Mouse (Mus musculus): ENCODE results near the gene Pla2g15. TPM values are rescaled to one million over a fixed set of nuclear protein-coding genes. Genes with fewer than 3 reads are reported as not detected.

Pla2g15 gene
- polyA plus RNA-seq, 2 experiments = 2.5 to 2.8 TPM

DNA sequence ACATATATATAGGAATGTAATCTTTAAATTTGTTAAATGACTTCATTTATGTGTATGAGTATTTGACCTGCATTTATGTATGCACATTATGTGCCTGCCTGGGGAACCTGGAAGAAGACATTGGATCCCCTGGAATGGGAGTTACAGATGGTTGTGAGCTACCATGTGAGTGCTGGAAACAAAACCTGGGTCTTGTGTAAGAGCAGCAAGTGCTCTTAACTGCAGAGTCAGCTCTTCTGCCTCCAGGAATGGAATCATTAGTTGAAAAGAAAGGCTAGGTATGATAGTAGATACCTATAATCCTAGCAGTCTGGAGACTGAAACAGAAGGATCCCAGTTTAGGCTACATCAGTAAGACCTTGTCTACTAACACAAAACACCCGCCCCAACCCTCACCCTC is 24.1 kb upstream of the Pla2g15 start:
- TF ChIP-seq EP300 (IDR thresholded peaks at IDR 0.05; ENCODE audit: low read depth) (no peak), CTCF (IDR thresholded peaks at IDR 0.05; ENCODE audit: low read depth) (no peak)
- Histone ChIP-seq H3K36me3 (replicated peaks; ENCODE audit: control insufficient read depth, insufficient read depth, low read depth) (peaks cover 28% of the 10 kb centered on the region; the same call in 1 of the 2 replicates), H3K9ac (replicated peaks) (no peak overlapping the region), H3K27me3 (ENCODE audit: control insufficient read depth, insufficient read depth, low read length) (no peaks in the 10 kb centered on the region), H3K9me3 (ENCODE audit: control insufficient read depth, low read length) (no peaks in the 10 kb centered on the region), H3K27ac (no peak overlapping the region), H3K4me3 (ENCODE audit: insufficient read depth in 1 of 2, low read depth in 2 of 2, low read length in 2 of 2) (no peak overlapping the region), H3K4me1 (replicated peaks; ENCODE audit: control insufficient read depth in 2 of 2, insufficient read depth in 2 of 2, low read length in 1 of 2) (no peaks in the 10 kb centered on the region), H3K4me2 (ENCODE audit: low read depth) (no peak overlapping the region)
- DNase-seq (ENCODE audit: low read depth in 3 of 3, low spot score in 3 of 3) = no peak
- 84% methylated on average over 1 of the region's 1 CpGs for WGBS (ENCODE audit: insufficient replicate concordance)
- ATAC-seq (ENCODE audit: insufficient read depth) = no peak

DNA sequence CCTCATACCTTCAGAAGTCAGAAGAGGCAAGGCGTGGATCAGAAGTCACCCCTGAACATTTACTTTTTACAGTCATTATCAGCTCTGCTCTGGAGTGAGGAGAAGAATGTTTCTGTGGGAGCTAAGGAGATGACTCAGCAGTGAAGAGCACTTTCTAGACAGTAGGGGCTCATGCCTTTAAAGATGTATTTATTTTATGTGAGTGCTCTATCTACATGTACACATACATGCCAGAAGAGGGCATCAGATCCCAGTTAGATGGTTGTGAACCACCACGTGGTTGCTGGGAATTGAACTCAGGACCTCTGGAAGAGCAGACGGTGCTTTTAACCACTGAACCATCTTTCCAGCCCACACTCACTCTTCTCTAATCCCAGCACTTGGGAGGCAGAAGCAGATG is 23.1 kb upstream of the Pla2g15 start:
- H3K27me3 ChIP-seq (ENCODE audit: control insufficient read depth, insufficient read depth, low read length) = no peaks in the 10 kb centered on the region
- no peak for DNase-seq (ENCODE audit: low read depth in 3 of 3, low spot score in 3 of 3)
- TF ChIP-seq EP300 (IDR thresholded peaks at IDR 0.05; ENCODE audit: low read depth) = no peak
- TF ChIP-seq CTCF (IDR thresholded peaks at IDR 0.05; ENCODE audit: low read depth) = peak; percentile 19; the same call in 1 of the 2 replicates
- no peak overlapping the region for H3K27ac ChIP-seq
- WGBS (ENCODE audit: insufficient replicate concordance) = 51% methylated on average over 3 of the region's 3 CpGs
- H3K9me3 ChIP-seq (ENCODE audit: control insufficient read depth, low read length) = no peaks in the 10 kb centered on the region
- peaks cover 28% of the 10 kb centered on the region; the same call in 1 of the 2 replicates for H3K36me3 ChIP-seq (replicated peaks; ENCODE audit: control insufficient read depth, insufficient read depth, low read depth)
- H3K9ac ChIP-seq (replicated peaks) = no peak overlapping the region
- H3K4me3 ChIP-seq (ENCODE audit: insufficient read depth in 1 of 2, low read depth in 2 of 2, low read length in 2 of 2) = no peak overlapping the region
- H3K4me2 ChIP-seq (ENCODE audit: low read depth) = no peak overlapping the region
- no peaks in the 10 kb centered on the region; a peak in 1 of 4 replicates for H3K4me1 ChIP-seq (replicated peaks; ENCODE audit: control insufficient read depth in 2 of 2, insufficient read depth in 2 of 2, low read length in 1 of 2)
- peak; percentile 15; the same call in 1 of the 2 replicates for ATAC-seq (ENCODE audit: insufficient read depth)

- Histone ChIP-seq H3K27me3 (ENCODE audit: control insufficient read depth, insufficient read depth, low read length) (no peaks in the 10 kb centered on the region), H3K4me1 (replicated peaks; ENCODE audit: control insufficient read depth in 2 of 2, insufficient read depth in 2 of 2, low read length in 1 of 2) (no peaks in the 10 kb centered on the region; a peak in 1 of 4 replicates), H3K4me2 (ENCODE audit: low read depth) (no peak overlapping the region), H3K4me3 (ENCODE audit: insufficient read depth in 1 of 2, low read depth in 2 of 2, low read length in 2 of 2) (no peak overlapping the region), H3K9ac (replicated peaks) (no peak overlapping the region), H3K27ac (no peak overlapping the region), H3K9me3 (ENCODE audit: control insufficient read depth, low read length) (no peaks in the 10 kb centered on the region), H3K36me3 (replicated peaks; ENCODE audit: control insufficient read depth, insufficient read depth, low read depth) (peaks cover 28% of the 10 kb centered on the region; the same call in 1 of the 2 replicates)
- TF ChIP-seq EP300 (IDR thresholded peaks at IDR 0.05; ENCODE audit: low read depth) = no peak
- TF ChIP-seq CTCF (IDR thresholded peaks at IDR 0.05; ENCODE audit: low read depth) = no peak
- ATAC-seq (ENCODE audit: insufficient read depth) (no peak), DNase-seq (ENCODE audit: low read depth in 3 of 3, low spot score in 3 of 3) (no peak)
- WGBS (ENCODE audit: insufficient replicate concordance) = 83% methylated on average over 10 of the region's 10 CpGs
Observed at GRCm38 (mm10) chr8:106127882-106128410, 22.3 kb upstream of the Pla2g15 start.

DNA sequence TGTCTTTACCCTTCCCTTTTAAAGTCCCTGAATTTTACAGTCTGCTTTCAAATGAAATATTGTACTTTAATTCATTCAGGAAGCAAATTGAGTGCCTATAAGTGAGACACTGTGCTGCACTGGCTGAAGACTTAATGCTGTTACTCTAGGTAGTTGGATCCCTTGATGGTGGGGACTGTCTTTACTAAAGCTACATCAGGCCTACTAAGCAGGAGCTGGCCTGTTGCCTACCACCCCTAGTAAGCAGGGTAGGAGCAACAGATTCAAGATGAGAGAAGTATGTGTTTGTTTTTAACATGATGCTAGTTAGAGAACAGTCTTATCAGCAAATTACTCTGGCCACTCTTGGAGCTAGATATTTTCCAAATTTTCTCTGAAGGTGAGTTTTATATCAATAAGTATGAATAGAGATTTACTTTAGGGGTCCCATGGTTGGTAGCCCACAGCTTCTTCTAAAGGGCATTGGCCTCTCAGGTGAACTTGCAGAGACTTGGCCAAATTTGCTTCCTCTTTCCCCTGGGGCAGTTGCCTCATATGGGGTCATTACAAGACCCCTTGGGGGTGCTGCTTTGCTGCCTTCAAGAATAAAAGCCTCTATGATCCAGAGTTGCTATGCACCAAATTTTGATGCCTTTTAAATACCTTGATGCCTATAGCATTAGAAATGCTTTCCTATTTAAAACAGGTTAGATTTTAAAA is 20.8 kb upstream of the Pla2g15 start:
- H3K4me2 ChIP-seq (ENCODE audit: low read depth) = no peak overlapping the region
- no peak for DNase-seq (ENCODE audit: low read depth in 3 of 3, low spot score in 3 of 3)
- no peaks in the 10 kb centered on the region; a peak in 1 of 4 replicates for H3K4me1 ChIP-seq (replicated peaks; ENCODE audit: control insufficient read depth in 2 of 2, insufficient read depth in 2 of 2, low read length in 1 of 2)
- no peak overlapping the region for H3K4me3 ChIP-seq (ENCODE audit: insufficient read depth in 1 of 2, low read depth in 2 of 2, low read length in 2 of 2)
- H3K36me3 ChIP-seq (replicated peaks; ENCODE audit: control insufficient read depth, insufficient read depth, low read depth) = peaks cover 26% of the 10 kb centered on the region; the same call in 1 of the 2 replicates
- peaks cover 3% of the 10 kb centered on the region for H3K27me3 ChIP-seq (ENCODE audit: control insufficient read depth, insufficient read depth, low read length)
- no peak overlapping the region for H3K27ac ChIP-seq
- ATAC-seq (ENCODE audit: insufficient read depth) = no peak
- TF ChIP-seq CTCF (IDR thresholded peaks at IDR 0.05; ENCODE audit: low read depth) (no peak), EP300 (IDR thresholded peaks at IDR 0.05; ENCODE audit: low read depth) (no peak)
- no peaks in the 10 kb centered on the region for H3K9me3 ChIP-seq (ENCODE audit: control insufficient read depth, low read length)
- H3K9ac ChIP-seq (replicated peaks) = no peak overlapping the region

- peaks cover 9% of the 10 kb centered on the region for H3K27me3 ChIP-seq (ENCODE audit: control insufficient read depth, insufficient read depth, low read length)
- H3K9ac ChIP-seq (replicated peaks) = no peak overlapping the region
- ATAC-seq (ENCODE audit: insufficient read depth) (no peak), DNase-seq (ENCODE audit: low read depth in 3 of 3, low spot score in 3 of 3) (no peak)
- H3K4me2 ChIP-seq (ENCODE audit: low read depth) = no peak overlapping the region
- H3K36me3 ChIP-seq (replicated peaks; ENCODE audit: control insufficient read depth, insufficient read depth, low read depth) = peaks cover 26% of the 10 kb centered on the region; the same call in 1 of the 2 replicates
- WGBS (ENCODE audit: insufficient replicate concordance) = 66% methylated on average over 2 of the region's 2 CpGs
- TF ChIP-seq EP300 (IDR thresholded peaks at IDR 0.05; ENCODE audit: low read depth) (no peak), CTCF (IDR thresholded peaks at IDR 0.05; ENCODE audit: low read depth) (no peak)
- H3K9me3 ChIP-seq (ENCODE audit: control insufficient read depth, low read length) = no peaks in the 10 kb centered on the region
- no peak overlapping the region for H3K4me3 ChIP-seq (ENCODE audit: insufficient read depth in 1 of 2, low read depth in 2 of 2, low read length in 2 of 2)
- no peak overlapping the region for H3K27ac ChIP-seq
- no peaks in the 10 kb centered on the region; a peak in 1 of 4 replicates for H3K4me1 ChIP-seq (replicated peaks; ENCODE audit: control insufficient read depth in 2 of 2, insufficient read depth in 2 of 2, low read length in 1 of 2)
Observed at GRCm38 (mm10) chr8:106129997-106130396, 20.2 kb upstream of the Pla2g15 start.
